ENCODE assay signal across 12 mouse cellular contexts in genomic region chr4:124400741-124401140, GRCm38 (mm10).
DNase-seq lines count a peak whose midpoint lies in the region; ATAC-seq lines count a peak whose summit lies in the region.
"Had no signal": no experiment of that assay in that cellular context is flagged by ENCODE, and none has a peak within 500 bp of the region (broad histone marks: within the 10 kb centered on the region; RNA-seq: fewer than 3 reads in every experiment).

No protein-coding gene starts in this region.

- WGBS in forebrain, embryonic 14.5 days: 55% methylated on average over 8 of the region's 8 CpGs

- H3K9me3 ChIP-seq in forebrain, embryonic 14.5 days (replicated peaks; ENCODE audit: control insufficient read depth, low read length): no peaks in the 10 kb centered on the region

- no peak overlapping the region for H3K4me3 ChIP-seq in forebrain, embryonic 14.5 days (ENCODE audit: low read depth, low read length)

- ATAC-seq in forebrain, embryonic 14.5 days: no peak
- ATAC-seq: Patski had no signal

- peaks cover 17% of the 10 kb centered on the region for H3K4me1 ChIP-seq in forebrain, embryonic 14.5 days (ENCODE audit: control insufficient read depth, insufficient read depth, low read length)

- DNase-seq in adrenal gland, postnatal 10 days: peak; percentile 11
- no peak for DNase-seq in adrenal gland, adult 8-10 months
- DNase-seq in forebrain, embryonic 14.5 days (ENCODE audit: low spot score): peak; percentile 45
- DNase-seq in left cerebral cortex, adult 18-20 months (ENCODE audit: low spot score in 2 of 2): peak; percentile 51 to 68
- peak; percentile 58 for DNase-seq in right cerebral cortex, postnatal 14 days
- no peak for DNase-seq in spleen, postnatal 4 days (ENCODE audit: low spot score in 2 of 2)
- DNase-seq in spleen, postnatal 10 days (ENCODE audit: low spot score in 2 of 2): no peak
- no peak for DNase-seq in ovary, postnatal 36 days (ENCODE audit: low spot score)
- DNase-seq: cerebellum, postnatal 10 days; kidney, postnatal 4 days; lung, embryonic 14.5 days had no signal

- peaks cover 20% of the 10 kb centered on the region for H3K27me3 ChIP-seq in forebrain, embryonic 14.5 days (replicated peaks; ENCODE audit: control insufficient read depth, insufficient read depth, low read length)

- H3K4me2 ChIP-seq in forebrain, embryonic 14.5 days (ENCODE audit: low read length): no peak overlapping the region
- H3K4me2 ChIP-seq: lung, embryonic 14.5 days had no signal

- H3K27ac ChIP-seq in forebrain, embryonic 14.5 days (ENCODE audit: low read depth, low read length): no peak overlapping the region

- no peaks in the 10 kb centered on the region for H3K36me3 ChIP-seq in forebrain, embryonic 14.5 days (ENCODE audit: control insufficient read depth, insufficient read depth, low read length)

- H3K9ac ChIP-seq in forebrain, embryonic 14.5 days (ENCODE audit: low read length): no peak overlapping the region
- H3K9ac ChIP-seq: lung, embryonic 14.5 days had no signal

Comparison
In these comparisons a context has a peak if more than half of its experiments do, and no peak if none do; other contexts are left out.
1. DNase-seq: peak in adrenal gland, postnatal 10 days (single experiment), forebrain, embryonic 14.5 days (single experiment), left cerebral cortex, adult 18-20 months (2 of 2) and right cerebral cortex, postnatal 14 days (single experiment); none in adrenal gland, adult 8-10 months (single experiment), spleen, postnatal 4 days (0 of 2), spleen, postnatal 10 days (0 of 2) and ovary, postnatal 36 days (single experiment).